Mouse (Mus musculus) cerebellum, adult 11 months (tissue): ENCODE results near the gene Zbtb16.

ENCODE experiments used
- DNase-seq: peaks from one replicate; pipeline ENCODE4 v3.0.0; 2022

The Zbtb16 gene

GRCm38 (mm10) chr9:48835631-48836565 is at the start of gene Zbtb16:
Zbtb16 (minus strand) TSS chr9:48836222.
- peak; percentile 57 for DNase-seq

DNA sequence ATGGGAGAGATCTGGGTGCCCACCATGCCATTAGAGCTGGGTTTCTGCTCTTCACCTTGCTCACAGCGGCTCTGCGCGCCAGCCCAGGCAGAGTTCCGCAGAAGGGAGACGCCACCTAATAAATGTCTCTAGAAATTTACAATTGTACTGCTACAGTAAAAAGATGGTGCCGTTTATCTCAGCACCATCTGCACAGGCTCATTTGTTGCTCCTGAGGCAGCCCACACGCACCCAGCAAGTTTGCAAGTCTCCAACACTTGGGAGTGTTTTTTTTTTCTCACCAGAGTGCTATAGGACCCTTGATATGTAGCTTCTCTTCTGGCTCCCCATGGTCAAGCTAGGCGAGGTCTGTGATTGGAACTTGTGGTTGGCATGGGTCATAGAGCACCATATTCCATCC is 36.9 kb upstream of the Zbtb16 start:
- DNase-seq = no peak

DNA sequence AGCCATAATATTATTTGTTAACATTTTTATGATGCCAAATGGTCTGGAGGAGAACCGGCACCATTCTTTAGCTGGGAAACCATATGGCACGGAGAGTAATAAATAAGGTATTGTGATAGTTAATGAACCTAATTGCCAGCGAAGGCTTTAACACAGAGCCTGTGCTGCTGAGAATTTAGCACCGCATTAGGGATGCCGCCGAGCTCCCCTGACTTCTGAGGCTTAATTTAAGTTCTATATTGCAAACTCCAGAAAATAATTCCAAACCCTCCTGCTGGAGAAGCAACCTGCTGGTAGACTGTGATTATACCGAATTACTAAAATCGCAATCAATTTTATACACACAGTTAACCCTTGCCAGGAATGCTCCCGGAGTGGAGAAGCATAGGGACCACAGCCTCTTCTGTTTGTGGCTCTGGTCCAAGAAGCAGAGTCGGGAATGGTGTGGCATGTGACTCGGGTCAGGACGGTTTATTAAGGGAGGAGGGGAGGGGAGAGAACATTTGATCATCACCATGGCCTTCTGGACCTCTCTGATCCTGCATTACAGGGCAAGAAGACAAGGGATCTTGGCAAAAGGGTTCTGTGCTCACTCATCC is 30.6 kb upstream of the Zbtb16 start:
- DNase-seq = no peak

DNA sequence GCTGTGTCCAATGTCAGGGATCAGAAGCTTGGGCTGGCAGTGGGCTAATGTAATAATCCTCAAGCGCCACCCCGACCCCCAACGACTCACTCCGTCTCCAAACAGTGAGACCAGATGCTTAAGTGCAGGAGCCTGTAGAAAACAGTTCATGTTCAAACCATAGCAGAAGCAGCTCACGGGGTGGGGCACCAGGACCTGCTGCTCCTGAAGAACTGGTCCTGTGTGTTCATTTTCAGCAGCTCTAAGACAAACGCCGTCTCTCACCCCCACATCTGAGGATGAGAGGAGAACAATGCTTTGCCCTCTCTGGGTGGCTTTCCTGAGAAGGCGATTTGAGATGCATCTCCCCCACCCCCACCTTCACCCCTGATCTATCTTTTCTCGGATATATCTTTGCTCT is 29.2 kb upstream of the Zbtb16 start:
- DNase-seq = no peak

DNA sequence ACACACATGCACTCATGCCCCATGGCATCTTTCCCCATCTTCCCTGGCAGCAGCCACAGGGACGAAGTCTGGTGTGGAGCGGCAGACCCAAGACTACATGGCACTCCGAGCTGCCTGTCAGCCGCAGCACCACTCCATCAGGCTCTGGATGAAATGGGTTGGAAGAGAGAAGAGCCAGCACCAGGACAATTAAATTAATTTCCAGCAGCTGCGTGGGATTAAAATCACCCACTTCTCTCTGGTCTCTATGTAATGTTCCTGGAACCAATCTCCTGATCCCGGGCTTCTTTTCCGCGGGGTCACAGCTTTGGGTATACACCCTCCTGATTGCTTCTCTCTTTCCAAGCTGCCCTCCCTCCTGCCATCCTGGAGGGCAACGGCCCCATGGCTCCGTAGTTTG is 25.5 kb upstream of the Zbtb16 start:
- DNase-seq = no peak

- DNase-seq = peak; percentile 68
Measured at GRCm38 (mm10) chr9:48860526-48860845, 24.5 kb upstream of the Zbtb16 start.

GRCm38 (mm10) chr9:48859828-48860525 is 24.0 kb upstream of the Zbtb16 start:
- DNase-seq = no peak

DNA sequence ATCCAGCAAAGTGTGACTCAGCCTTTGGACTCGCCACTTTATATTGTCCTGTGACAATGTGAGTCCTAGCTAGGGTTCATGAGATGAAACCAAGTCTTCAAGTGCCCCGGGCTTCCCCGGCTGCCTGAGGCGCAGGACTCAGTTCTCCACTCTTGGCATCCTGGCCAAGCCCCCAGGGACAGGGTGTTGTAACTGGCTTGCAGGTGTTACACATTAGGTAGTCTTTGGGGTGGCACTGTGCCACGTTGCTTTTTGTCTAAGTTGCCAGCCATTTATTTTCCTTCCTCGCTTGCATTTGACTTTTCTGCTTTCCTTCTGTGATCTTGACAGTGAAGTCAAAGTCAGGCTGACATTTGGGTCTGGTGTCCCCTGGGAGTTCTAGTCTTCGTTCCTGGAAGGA is 21.9 kb upstream of the Zbtb16 start:
- DNase-seq = no peak

DNA sequence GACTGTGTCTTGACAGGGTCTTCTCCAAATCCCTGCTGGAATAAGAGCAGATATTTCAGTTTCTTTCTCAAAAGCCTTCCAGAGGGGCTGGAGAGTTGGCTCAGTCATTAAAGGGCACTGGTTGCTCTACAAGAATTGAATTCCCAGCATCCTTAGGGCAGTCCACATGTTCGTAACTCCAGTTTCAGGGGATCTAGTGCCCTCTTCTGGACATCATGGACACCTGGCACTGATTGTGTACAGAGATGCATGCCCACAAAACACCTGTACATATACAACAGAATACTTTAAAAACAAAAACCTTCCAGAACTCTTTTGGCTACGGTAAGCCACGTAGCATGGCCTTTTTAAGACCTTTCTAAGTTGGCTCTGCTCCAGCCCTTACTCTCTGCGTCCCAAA is 20.2 kb upstream of the Zbtb16 start:
- DNase-seq = no peak

- no peak for DNase-seq
Measured at GRCm38 (mm10) chr9:48849531-48849930, 13.5 kb upstream of the Zbtb16 start.

- no peak for DNase-seq
Measured at GRCm38 (mm10) chr9:48839568-48839967, 3.5 kb upstream of the Zbtb16 start.

DNA sequence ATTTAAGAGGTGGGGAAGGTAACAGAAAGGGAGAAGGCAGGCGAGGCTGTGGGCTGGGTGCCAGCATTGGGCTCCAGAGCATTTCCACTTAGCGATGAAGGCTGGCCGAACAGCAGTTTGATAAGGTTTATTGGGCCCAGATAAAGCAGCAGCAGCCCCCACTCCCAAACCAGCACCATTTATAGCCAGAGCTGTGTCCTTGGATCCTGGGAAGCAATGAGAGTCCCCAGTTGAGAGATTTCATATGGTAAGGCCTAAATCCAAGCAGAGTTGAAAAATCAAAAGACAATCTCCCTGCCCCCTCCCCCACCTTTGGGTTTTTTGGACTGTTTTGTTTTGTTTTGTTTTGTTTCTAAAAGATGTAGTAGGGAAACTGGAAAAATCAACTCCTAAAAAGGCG is 2.3 kb upstream of the Zbtb16 start:
- no peak for DNase-seq

DNA sequence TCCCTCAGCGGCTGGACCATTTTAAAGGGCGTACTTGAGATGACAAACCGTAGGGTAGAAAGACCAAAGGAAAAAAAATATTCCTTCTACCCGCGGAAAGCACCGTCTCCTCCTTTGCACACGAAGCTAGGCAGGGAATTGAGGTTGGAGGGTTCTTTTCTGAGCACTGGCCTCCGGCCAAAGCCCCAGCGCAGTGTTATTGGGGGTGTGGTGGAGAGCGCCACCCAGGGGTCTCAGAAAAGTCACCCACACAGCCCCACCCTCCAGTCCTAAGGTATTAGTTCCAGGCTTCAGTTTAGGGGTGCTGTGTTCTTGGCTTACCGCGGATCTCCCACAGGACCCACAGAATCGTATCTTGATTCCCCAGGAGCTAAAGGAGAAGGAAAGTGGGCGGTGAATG is 1.2 kb upstream of the Zbtb16 start:
- DNase-seq = peak; percentile 29

GRCm38 (mm10) chr9:48836566-48836930 is 526 bp upstream of the Zbtb16 start:
- DNase-seq = no peak

GRCm38 (mm10) chr9:48834541-48835411 is 1.2 kb downstream of the Zbtb16 start:
- no peak for DNase-seq

- DNase-seq = no peak
Measured at GRCm38 (mm10) chr9:48834006-48834405, 2.0 kb downstream of the Zbtb16 start.

DNA sequence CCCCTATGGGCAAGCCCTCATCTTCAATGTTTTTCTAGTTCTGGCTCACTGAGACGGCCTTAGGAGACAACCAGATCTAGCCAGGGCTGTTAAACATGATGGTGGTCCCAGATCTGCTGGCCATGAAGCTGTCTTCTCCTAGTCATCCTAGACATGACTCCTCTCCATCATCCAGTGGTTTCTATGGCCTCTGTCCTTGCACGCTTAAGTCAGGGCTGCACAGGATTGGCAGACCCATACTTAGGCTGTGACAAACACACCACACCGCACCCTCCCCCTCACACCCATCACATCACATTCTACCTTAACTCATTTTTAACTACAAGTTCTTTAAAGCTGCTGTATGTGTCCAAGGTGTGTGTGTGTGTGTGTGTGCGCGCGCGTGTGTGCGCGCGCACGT is 2.5 kb downstream of the Zbtb16 start:
- no peak for DNase-seq

DNA sequence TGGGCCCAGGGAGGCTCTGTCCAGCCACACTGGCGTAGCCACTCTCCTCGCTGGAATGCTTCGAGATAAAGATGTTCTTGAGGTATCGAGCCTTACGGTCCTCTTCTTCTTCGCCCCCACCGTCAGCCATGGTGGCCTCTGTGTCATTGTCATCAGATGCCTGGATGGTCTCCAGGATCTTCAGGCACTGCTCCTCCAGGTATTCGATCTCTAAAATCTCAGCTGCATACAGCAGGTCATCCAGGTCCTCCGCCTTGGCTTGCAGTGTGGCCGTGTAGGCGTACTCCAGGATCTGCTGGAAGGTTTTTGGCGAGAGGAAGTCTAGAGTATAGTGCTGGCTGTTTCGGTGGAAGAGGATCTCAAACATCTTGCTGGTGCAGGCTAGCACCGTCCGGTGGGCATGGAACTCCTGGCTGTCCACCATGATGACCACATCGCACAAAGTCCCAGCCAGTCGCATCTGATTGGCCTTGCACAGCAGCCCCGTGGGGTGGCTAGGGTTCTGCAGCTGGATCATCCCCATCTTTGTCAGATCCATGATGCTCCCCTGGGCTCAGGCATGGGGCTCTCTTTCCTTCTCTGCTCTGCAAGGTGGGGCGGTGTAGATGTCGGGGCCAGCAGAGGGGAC is 3.4 kb downstream of the Zbtb16 start:
- DNase-seq = no peak

DNA sequence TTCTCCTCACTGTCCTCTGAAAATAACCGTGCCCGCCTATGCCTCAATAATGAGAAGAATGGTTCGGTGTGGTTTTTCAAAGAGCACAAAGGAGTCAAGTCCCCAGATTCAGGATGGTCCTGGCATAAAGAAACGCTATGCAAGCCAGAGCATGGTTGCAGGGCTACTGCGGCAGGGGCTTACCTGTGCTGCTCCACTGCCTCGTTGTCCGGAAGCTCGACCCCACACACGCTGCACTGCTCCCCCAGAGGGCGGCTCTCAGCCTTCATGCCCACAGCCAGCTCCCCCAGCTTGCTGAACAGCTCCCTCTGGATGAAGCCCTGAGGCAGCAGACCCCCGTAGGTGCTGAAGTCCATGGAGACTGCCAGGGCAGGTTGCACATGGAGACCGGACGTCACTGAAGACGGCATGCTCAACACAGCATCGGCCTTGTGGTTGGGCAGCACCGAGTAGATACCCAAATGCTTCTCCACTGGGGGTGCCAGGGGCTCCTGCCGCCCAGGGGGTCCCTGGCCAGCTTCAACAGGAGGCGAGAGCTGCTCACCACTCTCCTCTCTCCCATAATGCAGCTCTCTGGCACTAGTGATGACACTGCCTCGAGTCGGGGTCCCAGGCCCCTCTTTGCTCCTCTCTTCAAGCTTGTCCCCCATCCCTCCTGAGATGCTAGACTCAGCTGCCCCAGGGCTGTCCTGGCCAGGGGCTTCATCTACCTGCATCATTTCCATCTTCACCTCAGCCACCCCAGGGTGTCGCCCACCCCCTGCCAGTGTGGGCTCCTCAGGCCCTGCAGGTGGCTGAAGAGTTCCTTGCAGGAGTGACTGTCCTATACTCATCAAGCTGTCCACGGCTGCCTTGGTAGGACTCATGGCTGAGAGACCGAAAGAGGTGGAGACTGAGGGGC is 4.2 kb downstream of the Zbtb16 start:
- no peak for DNase-seq

DNA sequence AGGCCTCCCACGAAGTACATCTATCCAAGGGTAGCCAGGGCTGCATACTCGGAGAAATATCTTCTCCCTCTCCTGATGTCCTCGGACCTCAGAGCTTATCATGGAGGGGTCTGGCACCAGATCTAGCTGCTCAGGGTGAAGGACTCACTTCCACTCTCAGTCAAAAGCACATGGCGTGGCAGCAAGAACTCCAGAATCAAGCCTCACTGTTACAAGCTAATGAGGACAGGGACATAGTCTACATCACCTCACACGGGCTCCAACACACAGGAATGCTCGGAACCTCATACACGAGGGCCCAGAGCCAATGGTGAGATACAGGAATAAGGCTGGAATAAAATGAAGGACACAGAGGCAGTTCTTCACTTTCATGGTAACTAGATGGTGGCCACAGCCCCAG is 7.2 kb downstream of the Zbtb16 start:
- DNase-seq = no peak

GRCm38 (mm10) chr9:48826377-48826889 is 9.6 kb downstream of the Zbtb16 start:
- no peak for DNase-seq
